Mouse (Mus musculus) intestine, postnatal 0 days (tissue): Measurements from ENCODE around the gene Fra10ac1. TPM values are rescaled to one million over a fixed set of nuclear protein-coding genes. Genes with fewer than 3 reads are reported as not detected.

Source experiments
- ATAC-seq: fragments of 200-750 bp; cut with Nextera tagmentation; 2 replicates; pipeline ENCODE4 v1.8.0; 2017; ENCODE audit warnings: mild to moderate bottlenecking, moderate TSS enrichment, moderate library complexity
- H3K27ac ChIP-seq: fragments of 300-500 bp; sonication (generic); 2 replicates; pipeline ENCODE4 v1.5.1; 2014; ENCODE audit warnings: mild to moderate bottlenecking, low read depth, low read length, moderate library complexity
- H3K27me3 ChIP-seq: fragments of 300-500 bp; sonication (generic); replicated peaks from 2 replicates; pipeline ENCODE4 v1.6.1; 2014; ENCODE audit warnings: low read length, mixed read lengths; ENCODE audit not compliant: control insufficient read depth, insufficient read depth
- H3K36me3 ChIP-seq: fragments of 300-500 bp; sonication (generic); 2 replicates; pipeline ENCODE4 v1.6.1; 2014; ENCODE audit warnings: mild to moderate bottlenecking, moderate library complexity; ENCODE audit not compliant: control insufficient read depth, insufficient read depth
- H3K4me1 ChIP-seq: fragments of 300-500 bp; sonication (generic); replicated peaks from 2 replicates; pipeline ENCODE4 v1.6.1; 2014; ENCODE audit warnings: antibody characterized with exemption, low read length, mixed read lengths; ENCODE audit not compliant: control insufficient read depth, insufficient read depth
- H3K4me2 ChIP-seq: fragments of 300-500 bp; sonication (generic); replicated peaks from 2 replicates; pipeline ENCODE4 v1.6.1; 2014; ENCODE audit warnings: low read depth, mild to moderate bottlenecking, moderate library complexity
- H3K4me3 ChIP-seq: fragments of 300-500 bp; sonication (generic); 2 replicates; pipeline ENCODE4 v1.5.1; 2014; ENCODE audit warnings: low read depth, low read length
- H3K9ac ChIP-seq: fragments of 300-500 bp; sonication (generic); 2 replicates; pipeline ENCODE4 v1.6.1; 2014; ENCODE audit warnings: mild to moderate bottlenecking, low read depth, low read length
- H3K9me3 ChIP-seq: fragments of 300-500 bp; sonication (generic); 2 replicates; pipeline ENCODE4 v1.6.1; 2016; ENCODE audit warnings: mixed run types; ENCODE audit not compliant: control insufficient read depth
- CTCF ChIP-seq: sonication (generic); IDR thresholded peaks from 2 replicates; pipeline ENCODE4 v1.5.1; 2016; ENCODE audit warnings: low read depth, mild to moderate bottlenecking, control low read depth, antibody characterized with exemption, moderate library complexity
- WGBS: fragments of 180-500 bp; shearing (Covaris S2); extraction: QIAGEN DNeasy Blood & Tissue Kit; methylation state at CpG from one replicate; pipeline ENCODE4 v1.1.7; 2014; 5-methylcytosine and 5-hydroxymethylcytosine counted together
- polyA plus RNA-seq: library from polyadenylated mRNA; unstranded; fragments of >200 nt; fragmentation: Nextera tagmentation; extraction: Ambion mirVana; gene quantifications from 2 replicates; pipeline ENCODE4 v1.2.1, GENCODE M21; 2015

The Fra10ac1 gene
- polyA plus RNA-seq, 1 experiment from 2014 or later = 18.1 TPM

GRCm38 (mm10) chr19:38263829-38264504, 40.0 kb upstream of the Fra10ac1 start:
- H3K27ac ChIP-seq = no peak overlapping the region
- H3K4me2 ChIP-seq = no peak overlapping the region
- no peak for ATAC-seq
- no peak overlapping the region for H3K9ac ChIP-seq
- no peaks in the 10 kb centered on the region for H3K4me1 ChIP-seq
- no peaks in the 10 kb centered on the region for H3K36me3 ChIP-seq
- TF ChIP-seq CTCF = peak; percentile 66
- H3K4me3 ChIP-seq = no peak overlapping the region
- WGBS = 23% methylated on average over 14 of the region's 14 CpGs
- peaks cover 24% of the 10 kb centered on the region; the same call in 1 of the 2 replicates for H3K27me3 ChIP-seq
- H3K9me3 ChIP-seq = no peaks in the 10 kb centered on the region

GRCm38 (mm10) chr19:38261351-38261750, 37.4 kb upstream of the Fra10ac1 start:
- Histone ChIP-seq H3K36me3 (no peaks in the 10 kb centered on the region), H3K4me1 (no peaks in the 10 kb centered on the region), H3K9me3 (no peaks in the 10 kb centered on the region), H3K4me2 (no peak overlapping the region), H3K9ac (no peak overlapping the region), H3K27me3 (peaks cover 24% of the 10 kb centered on the region; the same call in 1 of the 2 replicates), H3K27ac (no peak overlapping the region), H3K4me3 (no peak overlapping the region)
- 88% methylated on average over 5 of the region's 5 CpGs for WGBS
- no peak for TF ChIP-seq CTCF
- no peak for ATAC-seq

DNA sequence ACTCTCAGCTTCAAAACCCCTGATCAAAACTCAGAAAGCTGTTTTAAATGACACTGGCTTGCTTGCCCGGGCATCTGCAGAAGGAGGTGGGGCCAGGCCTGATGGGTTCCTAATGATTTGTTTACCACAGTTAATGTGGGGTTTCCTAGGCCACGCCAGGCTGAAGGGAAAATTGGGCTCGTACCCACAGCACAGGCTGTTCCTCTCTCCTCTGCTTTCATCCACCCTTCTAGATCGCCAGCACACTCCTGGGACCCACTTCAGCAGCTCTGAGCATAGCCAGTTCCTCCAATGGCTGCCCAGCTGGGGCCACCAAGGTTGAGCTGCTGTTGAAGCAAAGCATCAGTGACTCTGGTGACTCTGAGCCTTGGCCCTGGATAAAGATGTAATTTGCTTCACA, 36.4 kb upstream of the Fra10ac1 start:
- H3K27me3 ChIP-seq = peaks cover 24% of the 10 kb centered on the region; the same call in 1 of the 2 replicates
- no peaks in the 10 kb centered on the region for H3K9me3 ChIP-seq
- H3K4me1 ChIP-seq = no peaks in the 10 kb centered on the region
- TF ChIP-seq CTCF = no peak
- no peak overlapping the region for H3K4me2 ChIP-seq
- H3K36me3 ChIP-seq = no peaks in the 10 kb centered on the region
- H3K4me3 ChIP-seq = no peak overlapping the region
- H3K27ac ChIP-seq = no peak overlapping the region
- 44% methylated on average over 4 of the region's 4 CpGs for WGBS
- no peak for ATAC-seq
- H3K9ac ChIP-seq = no peak overlapping the region

- no peak overlapping the region for H3K9ac ChIP-seq
- ATAC-seq = no peak
- no peaks in the 10 kb centered on the region for H3K9me3 ChIP-seq
- no peaks in the 10 kb centered on the region for H3K36me3 ChIP-seq
- H3K4me3 ChIP-seq = no peak overlapping the region
- no peak for TF ChIP-seq CTCF
- H3K4me2 ChIP-seq = no peak overlapping the region
- peaks cover 16% of the 10 kb centered on the region; the same call in 1 of the 2 replicates for H3K27me3 ChIP-seq
- WGBS = 90% methylated on average over 3 of the region's 3 CpGs
- no peaks in the 10 kb centered on the region for H3K4me1 ChIP-seq
- no peak overlapping the region for H3K27ac ChIP-seq
Measured at GRCm38 (mm10) chr19:38259436-38259835, 35.5 kb upstream of the Fra10ac1 start.

- Histone ChIP-seq H3K27me3 (peaks cover 8% of the 10 kb centered on the region; the same call in 1 of the 2 replicates), H3K4me1 (no peaks in the 10 kb centered on the region), H3K27ac (no peak overlapping the region), H3K36me3 (no peaks in the 10 kb centered on the region), H3K4me3 (no peak overlapping the region), H3K9ac (no peak overlapping the region), H3K4me2 (no peak overlapping the region), H3K9me3 (no peaks in the 10 kb centered on the region)
- no peak for TF ChIP-seq CTCF
- WGBS = 79% methylated on average over 3 of the region's 3 CpGs
- ATAC-seq = no peak
Measured at GRCm38 (mm10) chr19:38258651-38259065, 34.7 kb upstream of the Fra10ac1 start.

GRCm38 (mm10) chr19:38253796-38254195, 29.8 kb upstream of the Fra10ac1 start:
- H3K36me3 ChIP-seq = no peaks in the 10 kb centered on the region
- H3K4me3 ChIP-seq = no peak overlapping the region
- H3K4me2 ChIP-seq = no peak overlapping the region
- H3K9me3 ChIP-seq = no peaks in the 10 kb centered on the region
- 48% methylated on average over 6 of the region's 6 CpGs for WGBS
- no peak overlapping the region for H3K27ac ChIP-seq
- no peaks in the 10 kb centered on the region for H3K27me3 ChIP-seq
- no peak overlapping the region for H3K9ac ChIP-seq
- TF ChIP-seq CTCF = peak; percentile 83
- no peaks in the 10 kb centered on the region for H3K4me1 ChIP-seq
- no peak for ATAC-seq
